Mouse (Mus musculus) thymus, adult 2 months (tissue): ENCODE measurements around the gene Rap2a.

Source experiments
- CTCF ChIP-seq: fragments of 200-500 bp; IDR thresholded peaks from 2 replicates; pipeline ENCODE4 v1.5.1; 2012; ENCODE audit warnings: mild to moderate bottlenecking, control low read depth, low read length, moderate library complexity, borderline replicate concordance; ENCODE audit not compliant: control insufficient read depth, poor library complexity, insufficient read depth; ENCODE audit errors: extremely low read depth
- POLR2A ChIP-seq: fragments of 200-500 bp; IDR thresholded peaks from 2 replicates; pipeline ENCODE4 v1.6.1; 2012; ENCODE audit warnings: mild to moderate bottlenecking, low read length, control low read depth, moderate library complexity; ENCODE audit not compliant: control insufficient read depth, poor library complexity, insufficient read depth; ENCODE audit errors: extremely low read depth

DNA sequence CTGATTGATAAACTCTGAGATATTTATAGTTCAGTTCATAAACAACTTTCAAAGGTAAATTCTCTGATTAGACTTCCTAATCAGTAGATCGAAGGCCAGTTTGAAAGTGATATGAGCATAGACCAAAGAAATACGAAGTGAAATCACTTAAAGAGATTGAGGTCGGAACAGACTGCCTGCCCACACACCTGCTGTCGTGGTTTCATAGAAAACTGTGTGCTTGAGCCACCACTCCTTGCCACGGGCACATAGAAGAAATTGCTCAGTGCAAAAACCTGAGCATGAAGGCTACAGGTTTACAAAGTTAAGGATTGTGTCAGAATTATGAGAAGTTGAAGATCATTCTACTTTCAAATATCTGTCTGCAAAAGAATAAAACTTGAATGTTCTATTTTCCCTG lies 49.7 kb upstream of the Rap2a start:
- TF ChIP-seq CTCF (no peak), POLR2A (no peak)
